Mouse (Mus musculus): ENCODE data around the gene Gm49361.

Gene Gm49361

DNA sequence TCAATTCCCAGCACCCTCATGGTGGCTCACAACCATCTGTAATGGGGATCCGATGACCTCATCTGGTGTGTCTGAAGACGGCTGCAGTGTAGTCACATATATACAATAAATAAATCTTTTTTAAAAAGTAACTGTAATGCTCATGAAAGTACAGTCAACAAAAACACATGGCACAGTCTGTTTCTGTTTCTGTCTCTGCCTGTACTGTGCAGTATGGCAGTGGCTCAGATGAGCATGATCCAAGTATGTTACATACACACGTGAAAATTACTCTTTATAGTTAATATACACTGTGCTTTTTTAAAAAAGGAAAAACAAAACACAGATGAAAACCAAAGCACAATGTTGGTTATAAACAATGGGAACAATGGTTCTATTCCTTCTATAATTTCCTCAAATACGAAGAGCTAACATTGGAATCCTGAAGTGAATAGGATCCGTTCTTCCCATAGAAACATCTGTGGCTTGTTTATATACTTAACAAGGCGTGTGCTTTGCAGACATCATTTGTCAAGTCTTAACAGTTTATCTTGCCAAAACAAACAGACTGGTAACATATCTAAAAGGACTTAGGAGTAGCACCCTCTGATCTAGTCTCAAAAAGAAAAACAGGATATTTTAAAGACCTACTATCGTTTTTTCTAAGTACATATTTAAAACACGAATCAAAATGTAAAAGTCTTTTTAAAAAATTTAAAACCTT, 139.1 kb downstream of the Gm49361 start:
- peaks cover 10% of the 10 kb centered on the region for H3K36me3 ChIP-seq (ENCODE audit: control insufficient read depth, insufficient read depth, low read length, poor library complexity, severe bottlenecking)
- H3K27me3 ChIP-seq (ENCODE audit: control insufficient read depth, insufficient read depth, low read length, poor library complexity, severe bottlenecking), result no peaks in the 10 kb centered on the region
- DNase-seq (ENCODE audit: low read depth, low spot score), result no peak

GRCm38 (mm10) chr14:57593279-57593678, 152.6 kb downstream of the Gm49361 start:
- H3K36me3 ChIP-seq (ENCODE audit: control insufficient read depth, insufficient read depth, low read length, poor library complexity, severe bottlenecking), result peaks cover 15% of the 10 kb centered on the region; the same call in 1 of the 2 replicates
- no peak for DNase-seq (ENCODE audit: low read depth, low spot score)

More at GRCm38 (mm10) chr14:57593279-57593678, 152.6 kb downstream of the Gm49361 start:
- no peaks in the 10 kb centered on the region for H3K27me3 ChIP-seq (ENCODE audit: control insufficient read depth, insufficient read depth, low read length, poor library complexity, severe bottlenecking)
